Mouse (Mus musculus): ENCODE measurements at regions not wholly inside any gene's neighbourhood (a gene's known extent, or its start where the extent isn't known, plus 50 kb on each side); places are given as distances from the start of the nearest gene placed in this dataset.

GRCm38 (mm10) chr14:102291361-102291760 lies 561.6 kb downstream of the Lmo7 start:
- Histone ChIP-seq H3K4me1 (replicated peaks) (no peaks in the 10 kb centered on the region), H3K36me3 (no peaks in the 10 kb centered on the region), H3K4me2 (no peak overlapping the region), H3K27ac (no peak overlapping the region), H3K9me3 (no peaks in the 10 kb centered on the region), H3K9ac (no peak overlapping the region), H3K27me3 (no peaks in the 10 kb centered on the region), H3K4me3 (no peak overlapping the region)
- 31% methylated on average over 1 of the region's 1 CpGs for WGBS
- no peak for ATAC-seq (ENCODE audit: low FRiP score)

GRCm38 (mm10) chr14:102250076-102250475 lies 520.3 kb downstream of the Lmo7 start:
- Histone ChIP-seq H3K4me1 (replicated peaks) (peaks cover 20% of the 10 kb centered on the region), H3K9ac (no peak overlapping the region), H3K9me3 (no peaks in the 10 kb centered on the region), H3K36me3 (no peaks in the 10 kb centered on the region), H3K27ac (0 out of 2 replicates have a peak overlapping the region, but pooled peaks have one; percentile 32), H3K4me3 (no peak overlapping the region), H3K4me2 (no peak overlapping the region), H3K27me3 (no peaks in the 10 kb centered on the region)
- ATAC-seq (ENCODE audit: low FRiP score): no peak
- WGBS: 37% methylated on average over 5 of the region's 5 CpGs

GRCm38 (mm10) chr14:102248581-102248980 lies 518.8 kb downstream of the Lmo7 start:
- Histone ChIP-seq H3K4me2 (no peak overlapping the region), H3K4me1 (replicated peaks) (peaks cover 29% of the 10 kb centered on the region), H3K4me3 (no peak overlapping the region), H3K27me3 (no peaks in the 10 kb centered on the region), H3K9me3 (no peaks in the 10 kb centered on the region), H3K27ac (no peak overlapping the region), H3K36me3 (no peaks in the 10 kb centered on the region), H3K9ac (no peak overlapping the region)
- ATAC-seq (ENCODE audit: low FRiP score): no peak
- WGBS: 77% methylated on average over 2 of the region's 2 CpGs

GRCm38 (mm10) chr14:102248023-102248422 lies 518.3 kb downstream of the Lmo7 start:
- H3K4me1 ChIP-seq (replicated peaks): peaks cover 29% of the 10 kb centered on the region
- no peak for ATAC-seq (ENCODE audit: low FRiP score)
- H3K27me3 ChIP-seq: no peaks in the 10 kb centered on the region
- no peak overlapping the region for H3K9ac ChIP-seq
- H3K4me2 ChIP-seq: no peak overlapping the region
- H3K27ac ChIP-seq: no peak overlapping the region
- 42% methylated on average over 5 of the region's 5 CpGs for WGBS
- H3K4me3 ChIP-seq: no peak overlapping the region
- H3K36me3 ChIP-seq: no peaks in the 10 kb centered on the region
- no peaks in the 10 kb centered on the region for H3K9me3 ChIP-seq

GRCm38 (mm10) chr14:102243806-102244536 lies 514.2 kb downstream of the Lmo7 start:
- Histone ChIP-seq H3K36me3 (no peaks in the 10 kb centered on the region), H3K27me3 (no peaks in the 10 kb centered on the region), H3K4me3 (no peak overlapping the region), H3K4me1 (replicated peaks) (peaks cover 15% of the 10 kb centered on the region), H3K9ac (no peak overlapping the region), H3K27ac (peak overlapping the region; percentile 18; the same call in 1 of the 2 replicates), H3K9me3 (no peaks in the 10 kb centered on the region), H3K4me2 (no peak overlapping the region)
- 54% methylated on average over 4 of the region's 4 CpGs for WGBS
- ATAC-seq (ENCODE audit: low FRiP score): peak; percentile 57; the same call in 1 of the 2 replicates

GRCm38 (mm10) chr14:102216581-102217368 lies 487.0 kb downstream of the Lmo7 start:
- H3K27me3 ChIP-seq: no peaks in the 10 kb centered on the region
- H3K9ac ChIP-seq: no peak overlapping the region
- H3K36me3 ChIP-seq: no peaks in the 10 kb centered on the region
- 46% methylated on average over 7 of the region's 7 CpGs for WGBS
- H3K4me2 ChIP-seq: no peak overlapping the region
- no peaks in the 10 kb centered on the region for H3K4me1 ChIP-seq (replicated peaks)
- ATAC-seq (ENCODE audit: low FRiP score): peak; percentile 90; the same call in 1 of the 2 replicates
- no peak overlapping the region for H3K4me3 ChIP-seq
- no peaks in the 10 kb centered on the region for H3K9me3 ChIP-seq
- no peak overlapping the region; the same call in 1 of the 2 replicates for H3K27ac ChIP-seq

GRCm38 (mm10) chr14:102215267-102215964 lies 485.7 kb downstream of the Lmo7 start:
- ATAC-seq (ENCODE audit: low FRiP score): no peak
- H3K27me3 ChIP-seq: no peaks in the 10 kb centered on the region
- no peak overlapping the region; the same call in 1 of the 2 replicates for H3K27ac ChIP-seq
- H3K4me3 ChIP-seq: no peak overlapping the region
- no peak overlapping the region for H3K4me2 ChIP-seq
- no peaks in the 10 kb centered on the region for H3K9me3 ChIP-seq
- H3K9ac ChIP-seq: no peak overlapping the region
- no peaks in the 10 kb centered on the region for H3K4me1 ChIP-seq (replicated peaks)
- H3K36me3 ChIP-seq: no peaks in the 10 kb centered on the region
- 70% methylated on average over 4 of the region's 4 CpGs for WGBS

GRCm38 (mm10) chr14:102212079-102212478 lies 482.3 kb downstream of the Lmo7 start:
- no peak for ATAC-seq (ENCODE audit: low FRiP score)
- Histone ChIP-seq H3K36me3 (no peaks in the 10 kb centered on the region), H3K4me1 (replicated peaks) (no peaks in the 10 kb centered on the region), H3K27me3 (no peaks in the 10 kb centered on the region), H3K9me3 (no peaks in the 10 kb centered on the region), H3K4me2 (no peak overlapping the region), H3K4me3 (no peak overlapping the region), H3K9ac (no peak overlapping the region), H3K27ac (no peak overlapping the region)
- WGBS: 88% methylated on average over 2 of the region's 2 CpGs

GRCm38 (mm10) chr14:102204881-102205671 lies 475.3 kb downstream of the Lmo7 start:
- no peak overlapping the region for H3K4me2 ChIP-seq
- H3K9me3 ChIP-seq: no peaks in the 10 kb centered on the region
- H3K27ac ChIP-seq: no peak overlapping the region
- H3K27me3 ChIP-seq: no peaks in the 10 kb centered on the region
- ATAC-seq (ENCODE audit: low FRiP score): no peak
- WGBS: 87% methylated on average over 10 of the region's 10 CpGs
- H3K4me3 ChIP-seq: no peak overlapping the region
- H3K9ac ChIP-seq: no peak overlapping the region
- 0 out of 2 replicates have a peak, but pooled peaks cover 4% of the 10 kb centered on the region for H3K4me1 ChIP-seq (replicated peaks)
- no peaks in the 10 kb centered on the region for H3K36me3 ChIP-seq

- no peaks in the 10 kb centered on the region for H3K9me3 ChIP-seq
- 90% methylated on average over 6 of the region's 6 CpGs for WGBS
- ATAC-seq (ENCODE audit: low FRiP score): no peak
Observed at GRCm38 (mm10) chr14:102199430-102199829, 469.7 kb downstream of the Lmo7 start.

DNA sequence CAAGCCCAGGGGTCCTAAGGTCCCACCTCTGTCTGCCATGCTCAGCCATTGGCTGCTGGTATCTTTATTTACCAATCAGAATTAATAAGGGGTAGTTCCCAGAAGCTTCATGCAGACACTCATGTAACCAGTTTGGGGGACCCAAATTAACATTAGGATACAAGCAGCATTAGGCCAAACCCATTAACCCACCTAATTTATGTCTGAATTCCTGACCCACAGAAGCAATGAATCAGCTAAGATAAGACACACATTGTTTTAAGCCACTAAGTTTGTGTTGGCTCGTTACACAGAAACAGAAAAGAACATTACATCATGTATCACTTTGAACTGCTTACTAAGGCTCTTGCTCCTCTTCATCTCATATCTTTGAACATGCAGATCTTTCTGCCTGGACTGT lies 461.0 kb downstream of the Lmo7 start:
- Histone ChIP-seq H3K9me3 (no peaks in the 10 kb centered on the region), H3K4me3 (no peak overlapping the region), H3K4me2 (no peak overlapping the region), H3K27me3 (no peaks in the 10 kb centered on the region), H3K36me3 (no peaks in the 10 kb centered on the region), H3K27ac (no peak overlapping the region), H3K4me1 (replicated peaks) (no peaks in the 10 kb centered on the region), H3K9ac (no peak overlapping the region)
- ATAC-seq (ENCODE audit: low FRiP score): no peak
- WGBS: 76% methylated on average over 1 of the region's 1 CpGs

More at GRCm38 (mm10) chr14:102199430-102199829, 469.7 kb downstream of the Lmo7 start:
- no peaks in the 10 kb centered on the region for H3K36me3 ChIP-seq
- H3K4me1 ChIP-seq (replicated peaks): no peaks in the 10 kb centered on the region
- no peak overlapping the region for H3K9ac ChIP-seq
- H3K4me3 ChIP-seq: no peak overlapping the region
- H3K27ac ChIP-seq: no peak overlapping the region
- H3K27me3 ChIP-seq: no peaks in the 10 kb centered on the region
- H3K4me2 ChIP-seq: no peak overlapping the region
